ENCODE assay signal across 8 mouse cellular contexts in genomic region chr2:165387844-165388495, GRCm38 (mm10). TPM values are rescaled to one million over a fixed set of nuclear protein-coding genes. Genes with fewer than 3 reads are reported as not detected.
DNase-seq lines count a peak whose midpoint lies in the region; ATAC-seq and TF ChIP-seq lines count a peak whose summit lies in the region.

Gene Zfp334 (minus strand): TSS chr2:165388259.

- no peaks in the 10 kb centered on the region for H3K9me3 ChIP-seq in intestine, embryonic 14.5 days (ENCODE audit: control insufficient read depth, low read length)

- H3K27ac ChIP-seq in intestine, embryonic 14.5 days (ENCODE audit: low read depth) = peak within 1 kb of the TSS; percentile 83
- H3K27ac ChIP-seq in left cerebral cortex, adult 2 months = peak within 1 kb of the TSS; percentile 79

- ATAC-seq in intestine, embryonic 14.5 days (replicated peaks; ENCODE audit: low FRiP score, low TSS enrichment, low read depth) = peak; percentile 89

- peak within 1 kb of the TSS; percentile 87 for H3K4me2 ChIP-seq in intestine, embryonic 14.5 days (ENCODE audit: low read length)

- H3K36me3 ChIP-seq in intestine, embryonic 14.5 days (ENCODE audit: control insufficient read depth, insufficient read depth, low read length) = peaks cover 39% of the 10 kb centered on the region

- no peak; the same call in 1 of the 2 replicates for TF ChIP-seq CTCF in left cerebral cortex, adult 2 months (IDR thresholded peaks at IDR 0.05)

- H3K4me1 ChIP-seq in intestine, embryonic 14.5 days (replicated peaks; ENCODE audit: control insufficient read depth, insufficient read depth, low read length) = peaks cover 9% of the 10 kb centered on the region; the same call in 1 of the 2 replicates

- peak; percentile 89 for DNase-seq in adrenal gland, adult 8-10 months
- DNase-seq in embryo, embryonic 10.5 days (ENCODE audit: low spot score) = peak; percentile 99
- peak; percentile 94 for DNase-seq in gastrocnemius, postnatal 14 days
- peak; percentile 97 for DNase-seq in intestine, embryonic 14.5 days (ENCODE audit: low spot score)
- peak; percentile 95 for DNase-seq in left cerebral cortex, adult 2 months (ENCODE audit: extremely low spot score in 1 of 2, low spot score in 2 of 2)
- peak; percentile 94 for DNase-seq in lung, postnatal 25 days (ENCODE audit: low spot score)
- peak; percentile 99 for DNase-seq in right cerebral cortex, postnatal 14 days
- DNase-seq in thymus, adult 18-20 months = no peak

- H3K4me3 ChIP-seq in intestine, embryonic 14.5 days (ENCODE audit: low read depth, low read length) = peak within 1 kb of the TSS; percentile 85
- peak within 1 kb of the TSS; percentile 86 for H3K4me3 ChIP-seq in left cerebral cortex, adult 2 months

- no peaks in the 10 kb centered on the region for H3K27me3 ChIP-seq in intestine, embryonic 14.5 days (replicated peaks; ENCODE audit: control insufficient read depth, insufficient read depth, low read length)

- intact Hi-C loops in gastrocnemius, postnatal 14 days (cut with DNase I; ENCODE audit: low total_unique reads) = no loop called here
- intact Hi-C loops in left cerebral cortex, adult 2 months (cut with DNase I) = no loop called here

- peak within 1 kb of the TSS; percentile 94 for H3K9ac ChIP-seq in intestine, embryonic 14.5 days (ENCODE audit: low read length)

- WGBS in intestine, embryonic 14.5 days = 0% methylated on average over 40 of the region's 40 CpGs

RNA-seq across cellular contexts. Expression of gene Zfp334, which starts in this region (rescaled TPM):
- 1 to 10 TPM; 5.3 to 7.5 (median 6.3) TPM for total RNA-seq in adrenal gland, adult 8-10 months (2022)
- 1 to 10 TPM; 2.2 to 2.3 TPM for total RNA-seq in gastrocnemius, postnatal 14 days (2021)
- 9.2 and 10.4 TPM in 2 replicates for polyA plus RNA-seq in intestine, embryonic 14.5 days (2014; fragmentation: Nextera tagmentation; extraction: Ambion mirVana)
- total RNA-seq in left cerebral cortex, adult 2 months (2021) = 10 to 100 TPM; 15.4 to 18.2 TPM

Comparison
In these comparisons a context has a peak if more than half of its experiments do, and no peak if none do; other contexts are left out.
1. DNase-seq: peak in adrenal gland, adult 8-10 months (single experiment), embryo, embryonic 10.5 days (single experiment), gastrocnemius, postnatal 14 days (single experiment), intestine, embryonic 14.5 days (single experiment), left cerebral cortex, adult 2 months (2 of 2), lung, postnatal 25 days (single experiment) and right cerebral cortex, postnatal 14 days (single experiment); none in thymus, adult 18-20 months (0 of 2).